Mouse (Mus musculus) kidney, embryonic 14.5 days (tissue): ENCODE measurements around the gene Supv3l1. TPM values are rescaled to one million over a fixed set of nuclear protein-coding genes. Genes with fewer than 3 reads are reported as not detected.

ENCODE experiments used
- ATAC-seq: fragments of 200-750 bp; cut with Nextera tagmentation; 2 replicates; pipeline ENCODE4 v1.8.0; 2017; ENCODE audit warnings: moderate number of reproducible peaks, mild to moderate bottlenecking, moderate TSS enrichment, moderate library complexity; ENCODE audit not compliant: low FRiP score, low TSS enrichment
- H3K27ac ChIP-seq: fragments of 300-500 bp; sonication (generic); 2 replicates; pipeline ENCODE4 v1.5.1; 2014; ENCODE audit warnings: low read depth, mild to moderate bottlenecking, low read length, moderate library complexity, mixed read lengths
- H3K27me3 ChIP-seq: fragments of 300-500 bp; sonication (generic); 2 replicates; pipeline ENCODE4 v1.6.1; 2014; ENCODE audit warnings: mild to moderate bottlenecking, low read length; ENCODE audit not compliant: control insufficient read depth, insufficient read depth
- H3K36me3 ChIP-seq: fragments of 300-500 bp; sonication (generic); 2 replicates; pipeline ENCODE4 v1.6.1; 2014; ENCODE audit warnings: low read length, mixed read lengths; ENCODE audit not compliant: control insufficient read depth, insufficient read depth
- H3K4me1 ChIP-seq: fragments of 300-500 bp; sonication (generic); 2 replicates; pipeline ENCODE4 v1.6.1; 2014; ENCODE audit warnings: low read length, mixed read lengths; ENCODE audit not compliant: control insufficient read depth, insufficient read depth
- H3K4me2 ChIP-seq: fragments of 300-500 bp; sonication (generic); replicated peaks from 2 replicates; pipeline ENCODE4 v1.6.1; 2014; ENCODE audit warnings: low read depth, mild to moderate bottlenecking, low read length
- H3K4me3 ChIP-seq: fragments of 300-500 bp; sonication (generic); 2 replicates; pipeline ENCODE4 v1.5.1; 2014; ENCODE audit warnings: mild to moderate bottlenecking, low read length
- H3K9ac ChIP-seq: fragments of 300-500 bp; sonication (generic); 2 replicates; pipeline ENCODE4 v1.6.1; 2014; ENCODE audit warnings: low read depth, mild to moderate bottlenecking, low read length, moderate library complexity
- H3K9me3 ChIP-seq: fragments of 300-500 bp; sonication (generic); 2 replicates; pipeline ENCODE4 v1.6.1; 2016; ENCODE audit warnings: low read length; ENCODE audit not compliant: control insufficient read depth
- WGBS: fragments of 180-500 bp; shearing (Covaris S2); extraction: QIAGEN DNeasy Blood & Tissue Kit; methylation state at CpG from one replicate; pipeline ENCODE4 v1.1.7; 2014; 5-methylcytosine and 5-hydroxymethylcytosine counted together
- polyA plus RNA-seq: library from polyadenylated mRNA; unstranded; fragments of >200 nt; fragmentation: Nextera tagmentation; extraction: Ambion mirVana; gene quantifications from 2 replicates; pipeline ENCODE4 v1.2.1, GENCODE M21; 2014

Gene Supv3l1
- polyA plus RNA-seq, 1 experiment from 2014 or later = 32.6 TPM

- H3K36me3 ChIP-seq = no peaks in the 10 kb centered on the region
- no peak overlapping the region for H3K4me3 ChIP-seq
- no peak overlapping the region for H3K9ac ChIP-seq
- H3K4me2 ChIP-seq = no peak overlapping the region
- H3K27ac ChIP-seq = no peak overlapping the region
- ATAC-seq = no peak
- H3K27me3 ChIP-seq = no peaks in the 10 kb centered on the region
- H3K9me3 ChIP-seq = no peaks in the 10 kb centered on the region
- WGBS = 81% methylated on average over 19 of the region's 19 CpGs
- no peaks in the 10 kb centered on the region for H3K4me1 ChIP-seq
Measured at GRCm38 (mm10) chr10:62401641-62402111, 47.9 kb downstream of the Supv3l1 start.

- H3K27me3 ChIP-seq = no peaks in the 10 kb centered on the region
- H3K4me2 ChIP-seq = no peak overlapping the region
- no peaks in the 10 kb centered on the region for H3K4me1 ChIP-seq
- no peak overlapping the region for H3K9ac ChIP-seq
- H3K9me3 ChIP-seq = no peaks in the 10 kb centered on the region
- no peak overlapping the region for H3K27ac ChIP-seq
- H3K36me3 ChIP-seq = no peaks in the 10 kb centered on the region
- 83% methylated on average over 3 of the region's 3 CpGs for WGBS
- no peak for ATAC-seq
- H3K4me3 ChIP-seq = no peak overlapping the region
Measured at GRCm38 (mm10) chr10:62383011-62383410, 66.5 kb downstream of the Supv3l1 start.

DNA sequence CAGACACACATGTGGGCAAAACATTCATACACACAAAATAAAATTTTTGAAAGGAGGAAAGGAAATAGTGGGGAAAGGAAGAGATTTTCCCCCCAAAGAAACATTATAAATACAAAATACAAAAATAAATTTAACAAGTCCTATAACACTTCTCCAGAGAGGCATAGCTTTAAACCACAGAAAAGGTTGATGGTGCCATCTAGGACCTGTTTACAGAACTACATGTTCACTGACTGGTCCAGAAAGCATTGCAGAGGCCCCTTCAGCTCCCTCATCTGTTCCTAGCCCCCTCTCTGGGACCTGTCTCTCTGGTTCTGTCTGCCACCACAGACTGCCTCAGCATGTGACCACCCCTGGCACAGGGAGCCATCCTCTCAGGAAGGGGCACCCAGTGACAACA is 68.6 kb downstream of the Supv3l1 start:
- no peak overlapping the region for H3K4me3 ChIP-seq
- H3K4me1 ChIP-seq = no peaks in the 10 kb centered on the region
- no peak overlapping the region for H3K27ac ChIP-seq
- no peak overlapping the region for H3K9ac ChIP-seq
- no peaks in the 10 kb centered on the region for H3K27me3 ChIP-seq
- H3K4me2 ChIP-seq = no peak overlapping the region
- no peaks in the 10 kb centered on the region for H3K36me3 ChIP-seq
- ATAC-seq = no peak
- H3K9me3 ChIP-seq = no peaks in the 10 kb centered on the region

- Histone ChIP-seq H3K27ac (no peak within 1 kb of the TSS), H3K4me2 (no peak within 1 kb of the TSS), H3K27me3 (no peaks in the 10 kb centered on the region), H3K36me3 (no peaks in the 10 kb centered on the region), H3K4me3 (no peak within 1 kb of the TSS), H3K9ac (no peak within 1 kb of the TSS), H3K9me3 (no peaks in the 10 kb centered on the region), H3K4me1 (no peaks in the 10 kb centered on the region)
- no peak for ATAC-seq
- WGBS = 79% methylated on average over 1 of the region's 1 CpGs
Measured at GRCm38 (mm10) chr10:62379808-62380207, 69.7 kb downstream of the Supv3l1 start, which contains the start of gene Hk1. TSS of gene Hk1 (minus strand) at chr10:62379908.

Other genes starting within 250 kb of the Supv3l1 start
- gene Tspan15, start 218.5 kb downstream of the Supv3l1 start, polyA plus RNA-seq = 31.4 and 36.0 TPM in 2 replicates
- not detected in 2 replicates for gene Tacr2, start 197.3 kb downstream of the Supv3l1 start, polyA plus RNA-seq
- gene Hk1, start 69.8 kb downstream of the Supv3l1 start, polyA plus RNA-seq = 14.2 and 31.4 TPM in 2 replicates
- gene Hkdc1, start 27.2 kb downstream of the Supv3l1 start, polyA plus RNA-seq = 1.7 TPM in 2 replicates
- 0.79 and 0.83 TPM in 2 replicates for gene 4930507D05Rik, start 249 bp downstream of the Supv3l1 start, polyA plus RNA-seq
- gene Vps26a, start 37.1 kb upstream of the Supv3l1 start, polyA plus RNA-seq = 59.9 and 83.4 TPM in 2 replicates
- gene Srgn, start 77.7 kb upstream of the Supv3l1 start, polyA plus RNA-seq = 5.7 and 9.2 TPM in 2 replicates
- gene Kif1bp, start 128.7 kb upstream of the Supv3l1 start, polyA plus RNA-seq = 32.4 and 41.5 TPM in 2 replicates
- gene Ddx21, start 152.5 kb upstream of the Supv3l1 start, polyA plus RNA-seq = 23.4 and 36.3 TPM in 2 replicates
- 101 and 138 TPM in 2 replicates for gene Ddx50, start 201.5 kb upstream of the Supv3l1 start, polyA plus RNA-seq